Mouse (Mus musculus) T-helper 2 cell (primary cell): ENCODE results near the gene Tcf19.

Experiments
- in situ Hi-C: fragments of 300-600 bp; cut with MboI, MseI; formaldehyde crosslinking; loops from one replicate; pipeline ENCODE4 v1.15.1; 2025; ENCODE audit warnings: high pct_unique_total_duplicates

Gene Tcf19

DNA sequence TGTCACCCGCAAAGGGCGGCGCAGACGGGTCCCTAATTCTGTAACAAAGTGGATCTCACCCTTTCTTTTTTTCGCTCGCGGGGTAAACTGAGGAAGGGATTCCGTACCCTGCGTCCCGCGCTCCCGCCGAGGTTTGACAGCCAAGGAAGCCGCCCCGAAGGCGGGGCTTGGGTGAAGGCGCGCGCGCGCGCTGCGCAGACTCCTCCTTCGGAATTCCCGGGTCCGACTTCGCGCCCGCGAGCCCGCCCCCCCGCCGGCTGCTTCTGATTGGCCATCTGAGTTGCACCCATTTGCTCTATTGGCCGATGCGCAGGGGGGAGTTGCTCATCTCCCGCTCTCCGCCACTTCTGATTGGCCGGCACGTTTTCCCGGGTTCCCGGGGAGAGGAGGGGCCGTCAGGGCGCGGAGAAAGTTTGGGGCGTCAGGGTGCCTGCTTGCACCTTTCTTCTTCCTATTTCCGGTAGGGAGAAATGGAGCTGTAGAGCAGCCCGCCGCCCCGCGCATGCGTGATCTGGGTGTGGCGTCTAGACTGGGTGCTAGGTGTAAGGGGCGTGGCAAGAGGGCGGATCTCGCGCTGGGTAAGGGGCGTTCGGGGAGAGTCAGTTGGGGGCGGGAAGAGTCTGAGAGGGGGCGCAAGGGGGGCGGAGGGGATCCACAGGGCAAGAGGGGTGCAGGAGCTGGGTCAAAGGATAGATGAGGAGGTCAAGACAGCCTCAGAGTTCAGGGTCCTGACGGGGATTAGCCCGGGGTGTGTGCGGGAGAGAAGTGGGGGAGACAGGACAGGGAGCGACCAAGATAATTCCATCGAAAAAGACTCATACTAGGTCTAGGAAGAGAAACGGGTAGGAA, at the start of gene Tcf19, which contains the start of gene Cchcr1:
Gene Tcf19, minus strand, starts transcription at position 173 of the 849 bp plus-strand sequence.
Gene Cchcr1, plus strand, starts transcription at position 449 of the 849 bp plus-strand sequence.
- in situ Hi-C loops, result loop anchor here (5.0 kb wide), 1 partner anchor 95 kb away; the partner anchor contains the start of gene H2-Q6

GRCm38 (mm10) chr17:35558216-35558615, 41.6 kb upstream of the Tcf19 start:
- in situ Hi-C loops, result no loop called here

GRCm38 (mm10) chr17:35557351-35557750, 40.7 kb upstream of the Tcf19 start:
- in situ Hi-C loops, result no loop called here

- in situ Hi-C loops, result no loop called here
Observed at GRCm38 (mm10) chr17:35556812-35557211, 40.2 kb upstream of the Tcf19 start.

- in situ Hi-C loops, result no loop called here
Observed at GRCm38 (mm10) chr17:35556186-35556765, 39.7 kb upstream of the Tcf19 start.

DNA sequence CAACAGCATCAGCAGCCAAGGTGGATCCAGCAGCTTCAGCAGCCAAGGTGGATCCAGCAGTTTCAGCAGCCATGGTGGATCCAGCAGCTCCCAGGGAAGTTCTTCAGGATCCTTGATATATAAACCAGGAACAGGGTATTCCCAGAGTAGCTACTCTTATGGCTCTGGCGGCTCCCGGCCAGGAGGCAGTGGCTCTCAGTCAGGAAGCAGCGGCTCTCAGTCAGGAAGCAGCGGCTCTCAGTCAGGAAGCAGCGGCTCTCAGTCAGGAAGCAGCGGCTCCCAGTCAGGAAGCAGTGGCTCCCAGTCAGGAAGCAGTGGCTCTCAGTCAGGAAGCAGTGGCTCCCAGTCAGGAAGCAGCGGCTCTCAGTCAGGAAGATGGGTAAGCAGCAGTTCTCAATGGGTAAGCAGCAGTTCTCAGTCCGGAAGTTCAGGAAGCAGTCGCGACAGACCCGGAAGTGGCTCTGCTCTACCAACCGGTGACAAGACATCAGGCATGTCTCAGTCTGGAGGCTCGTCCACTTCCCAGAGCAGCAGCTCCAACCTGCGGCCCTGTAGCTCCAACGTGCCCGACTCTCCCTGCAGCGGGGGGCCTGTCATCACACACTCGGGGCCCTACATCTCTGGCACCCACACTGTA, 38.3 kb upstream of the Tcf19 start:
- in situ Hi-C loops, result loop anchor here (5.0 kb wide), 1 partner anchor 62 kb away; no protein-coding TSS in a partner anchor

- in situ Hi-C loops, result loop anchor here (5.0 kb wide), 1 partner anchor 63 kb away; no protein-coding TSS in a partner anchor
Observed at GRCm38 (mm10) chr17:35554321-35554720, 37.7 kb upstream of the Tcf19 start.

DNA sequence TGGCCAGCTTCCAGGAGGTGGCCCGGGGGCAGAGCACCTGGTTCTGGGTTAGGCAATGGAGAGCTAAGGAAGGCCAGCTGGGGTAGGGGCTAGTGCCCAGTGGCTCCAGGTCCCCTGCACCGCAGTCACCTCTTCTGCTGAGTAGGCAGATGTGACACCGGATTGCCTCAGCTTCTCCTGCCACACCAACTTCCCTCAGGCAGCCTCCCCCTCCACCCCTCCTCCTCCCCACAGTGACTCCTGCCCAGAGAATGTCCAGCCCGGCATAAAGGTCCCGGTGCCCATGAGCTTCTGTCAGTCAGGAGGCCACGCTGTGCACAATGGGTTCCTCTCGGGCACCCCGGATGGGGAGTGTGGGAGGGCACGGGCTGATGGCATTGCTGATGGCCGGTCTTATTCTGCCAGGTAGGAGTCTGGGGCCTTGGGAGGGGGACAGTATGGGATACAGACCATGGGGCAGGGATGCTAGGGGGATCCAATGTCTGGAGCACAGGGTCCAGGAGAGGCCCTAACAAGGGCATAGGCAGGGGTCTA, 35.3 kb upstream of the Tcf19 start, which contains the start of gene Cdsn:
Gene Cdsn, plus strand, starts transcription at position 248 of the 534 bp plus-strand sequence.
- in situ Hi-C loops, result loop anchor here (5.0 kb wide), 1 partner anchor 65 kb away; no protein-coding TSS in a partner anchor

DNA sequence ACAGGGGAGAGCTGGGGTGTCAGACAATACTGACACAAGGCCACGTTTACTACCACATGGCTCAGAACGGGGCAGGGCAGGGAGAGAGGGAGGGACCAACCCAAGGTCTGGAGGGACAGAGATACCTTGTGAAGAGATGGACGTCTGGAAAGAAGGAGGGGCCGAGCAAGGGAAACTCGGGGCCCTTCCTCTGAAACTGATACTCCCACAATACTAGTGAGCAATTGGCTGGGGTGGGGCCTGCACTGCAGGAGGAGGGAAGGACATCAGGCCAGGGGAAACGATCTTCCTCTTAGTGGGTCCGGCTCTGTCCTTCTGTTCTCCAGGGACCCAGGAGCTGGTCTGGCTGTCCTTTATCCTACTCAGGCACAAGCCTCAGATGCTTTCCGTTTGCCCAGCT, 34.2 kb upstream of the Tcf19 start:
- in situ Hi-C loops, result loop anchor here (5.0 kb wide), 1 partner anchor 66 kb away; no protein-coding TSS in a partner anchor

- in situ Hi-C loops, result loop anchor here (5.0 kb wide), 1 partner anchor 67 kb away; no protein-coding TSS in a partner anchor
Observed at GRCm38 (mm10) chr17:35550143-35550494, 33.5 kb upstream of the Tcf19 start.

DNA sequence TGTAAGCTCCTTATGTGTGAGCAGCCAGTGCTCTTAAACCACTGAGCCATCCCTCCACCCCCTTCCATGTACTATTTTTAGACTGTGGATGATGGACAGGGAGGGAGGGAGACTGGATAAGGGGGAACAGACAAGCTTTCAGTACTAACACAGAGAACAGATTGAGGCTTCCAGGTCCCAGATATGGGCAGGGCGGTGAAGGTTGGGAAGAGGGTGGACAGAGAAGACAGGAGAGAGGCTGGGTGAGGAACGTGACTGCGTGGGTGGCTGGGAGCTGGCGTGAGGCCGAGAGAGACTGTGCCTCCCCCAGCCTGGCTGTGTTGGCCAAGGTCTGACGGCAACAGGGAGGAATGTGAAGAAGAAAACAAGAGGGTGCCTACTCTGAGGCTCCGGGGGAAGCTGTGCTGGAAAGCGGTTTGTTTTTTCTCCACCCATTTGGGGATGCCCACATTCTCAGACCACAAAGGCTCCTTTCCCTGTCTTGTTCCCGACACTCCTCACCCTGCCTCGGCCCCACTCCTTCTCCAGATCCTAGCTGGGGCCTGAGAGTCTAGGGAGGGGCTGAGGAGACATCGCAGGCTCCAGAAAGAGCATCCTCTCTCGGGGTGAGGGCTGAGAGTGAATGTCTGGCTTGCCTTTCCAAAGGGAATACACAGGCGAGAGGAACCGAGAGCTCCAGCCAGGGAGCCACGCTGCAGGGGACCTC, 33.0 kb upstream of the Tcf19 start:
- in situ Hi-C loops, result loop anchor here (5.0 kb wide), 1 partner anchor 68 kb away; no protein-coding TSS in a partner anchor

- in situ Hi-C loops, result no loop called here
Observed at GRCm38 (mm10) chr17:35548636-35549035, 32.0 kb upstream of the Tcf19 start.

GRCm38 (mm10) chr17:35547465-35547864, 30.8 kb upstream of the Tcf19 start:
- in situ Hi-C loops, result no loop called here

- in situ Hi-C loops, result no loop called here
Observed at GRCm38 (mm10) chr17:35544680-35545079, 28.1 kb upstream of the Tcf19 start.

- in situ Hi-C loops, result no loop called here
Observed at GRCm38 (mm10) chr17:35544001-35544400, 27.4 kb upstream of the Tcf19 start.

DNA sequence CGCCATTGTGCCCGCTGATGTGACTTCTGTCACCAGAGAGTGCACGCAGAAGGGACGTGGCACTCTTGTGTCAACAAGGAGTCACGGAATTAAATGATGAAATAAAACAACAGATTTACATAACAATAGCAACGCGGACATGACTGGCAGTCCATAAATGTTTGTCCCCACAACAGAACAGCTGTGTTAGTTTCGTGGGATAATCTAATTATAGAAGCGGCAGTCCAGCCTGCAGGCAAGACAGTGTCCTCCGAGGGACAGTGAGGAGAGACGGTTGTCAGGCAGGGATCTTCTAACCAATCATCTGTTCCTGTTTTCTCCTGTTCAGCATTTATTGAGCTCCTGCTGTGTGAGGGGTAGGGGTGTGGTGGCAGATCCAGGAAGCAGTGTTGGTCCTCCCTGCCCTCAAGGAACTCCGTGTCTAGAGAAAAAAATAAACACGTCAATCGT, 26.8 kb upstream of the Tcf19 start:
- in situ Hi-C loops, result no loop called here

DNA sequence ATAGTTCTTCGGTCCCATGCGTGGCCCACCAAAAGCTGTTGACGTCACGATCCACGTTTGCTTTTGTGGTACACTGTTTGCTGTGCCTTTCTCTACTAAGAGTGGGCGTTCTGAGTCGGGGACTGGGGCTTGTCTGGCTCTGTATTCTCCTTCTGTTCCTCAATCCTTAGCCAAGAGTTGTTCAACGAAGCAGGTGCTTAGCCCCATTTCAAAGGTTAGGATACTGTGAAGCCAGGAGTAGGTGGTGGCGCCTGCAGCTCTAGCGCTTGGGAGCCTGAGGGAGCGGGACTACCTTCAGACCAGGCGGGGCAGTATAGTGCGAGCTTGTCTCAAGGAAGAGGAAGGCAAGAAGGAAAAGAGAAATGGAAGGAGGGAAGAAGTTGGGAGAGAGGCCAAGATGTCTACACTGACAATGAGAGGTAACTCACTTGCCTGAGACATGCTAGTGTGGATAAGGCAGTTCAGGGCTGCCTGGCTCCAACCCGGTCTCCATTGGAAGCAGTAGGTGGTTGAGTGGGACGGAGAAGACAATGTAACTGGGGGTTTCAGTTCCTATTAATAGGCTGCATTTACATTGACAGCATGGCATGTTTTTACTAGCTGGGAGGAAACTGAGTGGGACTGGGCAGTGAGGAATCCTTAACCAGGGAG, 26.3 kb upstream of the Tcf19 start:
- in situ Hi-C loops, result no loop called here

GRCm38 (mm10) chr17:35539540-35539939, 22.9 kb upstream of the Tcf19 start:
- in situ Hi-C loops, result no loop called here

DNA sequence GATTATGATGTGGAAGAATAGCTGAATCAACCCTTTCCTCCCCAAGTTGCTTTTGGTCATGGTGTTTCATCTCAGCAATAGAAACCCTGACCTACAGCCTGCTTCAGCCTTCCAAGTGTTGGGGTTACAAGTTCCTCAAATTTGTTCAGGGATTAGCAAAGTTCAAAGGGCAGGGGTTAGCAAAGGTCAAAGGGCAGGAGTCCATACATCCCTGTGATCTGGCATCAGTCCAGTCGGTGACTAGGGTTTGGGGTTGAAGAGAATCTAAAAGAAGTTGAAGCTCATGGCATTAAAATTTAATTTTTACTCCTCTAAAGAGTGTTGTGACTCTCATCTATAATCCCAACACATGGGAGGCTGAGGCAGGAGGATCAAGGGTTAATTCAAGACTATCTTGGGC, 21.9 kb upstream of the Tcf19 start:
- in situ Hi-C loops, result no loop called here

DNA sequence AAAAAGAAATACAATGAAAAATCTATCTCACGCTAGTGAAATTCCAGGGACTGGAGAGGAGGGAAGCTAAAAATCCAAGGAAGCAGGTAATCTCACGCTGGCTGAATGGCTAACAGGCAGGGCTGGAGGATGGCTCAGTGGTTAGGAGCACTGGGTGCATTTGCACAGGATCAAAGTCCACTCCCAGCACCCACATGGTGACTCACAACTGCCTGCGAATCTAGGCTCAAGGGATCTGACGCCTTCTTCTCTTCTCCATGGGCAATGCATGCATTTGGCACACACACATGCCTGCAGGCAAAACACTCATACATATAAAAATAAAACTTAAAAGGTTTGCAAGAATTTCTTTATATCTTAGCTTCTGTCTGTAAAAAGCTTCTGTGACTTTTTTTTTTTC, 20.8 kb upstream of the Tcf19 start:
- in situ Hi-C loops, result no loop called here

GRCm38 (mm10) chr17:35534343-35534742, 17.7 kb upstream of the Tcf19 start:
- in situ Hi-C loops, result no loop called here
